In genomic region chr3:54756058-54756457, GRCm38 (mm10) we compare ENCODE assay signal across 9 mouse cellular contexts. TPM values are rescaled to one million over a fixed set of nuclear protein-coding genes. Genes with fewer than 3 reads are reported as not detected.
DNase-seq lines count a peak whose midpoint lies in the region; ATAC-seq lines count a peak whose summit lies in the region.
"Had no signal": no experiment of that assay in that cellular context is flagged by ENCODE, and none has a peak within 500 bp of the region (broad histone marks: within the 10 kb centered on the region; RNA-seq: fewer than 3 reads in every experiment).

No protein-coding gene starts in this region.

- H3K27ac ChIP-seq in embryonic facial prominence, embryonic 13.5 days: peak overlapping the region; percentile 89
- H3K27ac ChIP-seq in hindbrain, embryonic 12.5 days: peak overlapping the region; percentile 48; the same call in 1 of the 2 replicates
- no peak overlapping the region for H3K27ac ChIP-seq in midbrain, embryonic 10.5 days (replicated peaks)

- DNase-seq in ovary, postnatal 36 days (ENCODE audit: low spot score): peak; percentile 56
- no peak for DNase-seq in ovary, postnatal 10 days (ENCODE audit: low spot score)
- DNase-seq in left cerebral cortex, postnatal 14 days (ENCODE audit: low spot score in 2 of 2): peak; percentile 38 to 48
- peak; percentile 35 for DNase-seq in midbrain, embryonic 10.5 days (ENCODE audit: low spot score)
- peak; percentile 69 for DNase-seq in yolk sac, embryonic 10.5 days (ENCODE audit: low spot score)
- no peak for DNase-seq in spleen, adult 18-20 months

- intact Hi-C loops in left cerebral cortex, postnatal 14 days (cut with DNase I): no loop called here

- peak overlapping the region; percentile 96 for H3K4me2 ChIP-seq in embryonic facial prominence, embryonic 13.5 days
- peak overlapping the region; percentile 100 for H3K4me2 ChIP-seq in hindbrain, embryonic 12.5 days (replicated peaks)

- whole genome bisulfite sequencing in embryonic facial prominence, embryonic 13.5 days: 1% methylated on average over 11 of the region's 11 CpGs
- under 1% methylated on average over 11 of the region's 11 CpGs for WGBS in hindbrain, embryonic 12.5 days
- under 1% methylated on average over 11 of the region's 11 CpGs for WGBS in midbrain, embryonic 10.5 days

- peak overlapping the region; percentile 72 for H3K4me3 ChIP-seq in embryonic facial prominence, embryonic 13.5 days
- peak overlapping the region; percentile 66 for H3K4me3 ChIP-seq in hindbrain, embryonic 12.5 days
- H3K4me3 ChIP-seq in midbrain, embryonic 10.5 days: peak overlapping the region; percentile 67

- H3K4me1 ChIP-seq in embryonic facial prominence, embryonic 13.5 days: peaks cover 30% of the 10 kb centered on the region
- peaks cover 24% of the 10 kb centered on the region for H3K4me1 ChIP-seq in hindbrain, embryonic 12.5 days
- H3K4me1 ChIP-seq in midbrain, embryonic 10.5 days: peaks cover 30% of the 10 kb centered on the region

- no peaks in the 10 kb centered on the region for H3K9me3 ChIP-seq in embryonic facial prominence, embryonic 13.5 days
- H3K9me3 ChIP-seq in hindbrain, embryonic 12.5 days (replicated peaks): no peaks in the 10 kb centered on the region
- no peaks in the 10 kb centered on the region for H3K9me3 ChIP-seq in midbrain, embryonic 10.5 days (replicated peaks)

- peaks cover 5% of the 10 kb centered on the region for H3K36me3 ChIP-seq in embryonic facial prominence, embryonic 13.5 days
- peaks cover 12% of the 10 kb centered on the region for H3K36me3 ChIP-seq in hindbrain, embryonic 12.5 days
- peaks cover 12% of the 10 kb centered on the region for H3K36me3 ChIP-seq in midbrain, embryonic 10.5 days

- H3K27me3 ChIP-seq in embryonic facial prominence, embryonic 13.5 days: no peaks in the 10 kb centered on the region; the same call in 1 of the 2 replicates
- peaks cover 15% of the 10 kb centered on the region for H3K27me3 ChIP-seq in hindbrain, embryonic 12.5 days
- H3K27me3 ChIP-seq in midbrain, embryonic 10.5 days (ENCODE audit: low read depth, poor library complexity, severe bottlenecking): peaks cover 45% of the 10 kb centered on the region

- ATAC-seq in embryonic facial prominence, embryonic 13.5 days (ENCODE audit: insufficient number of reproducible peaks, insufficient read depth, low FRiP score, low TSS enrichment, low read depth): no peak
- ATAC-seq in hindbrain, embryonic 12.5 days (ENCODE audit: low FRiP score): no peak

- H3K9ac ChIP-seq in embryonic facial prominence, embryonic 13.5 days: peak overlapping the region; percentile 82
- no peak overlapping the region; the same call in 1 of the 2 replicates for H3K9ac ChIP-seq in hindbrain, embryonic 12.5 days

RNA-seq across cellular contexts. Expression of gene Smad9, which starts 0.7 kb away (rescaled TPM):
- polyA plus RNA-seq in embryonic facial prominence, embryonic 13.5 days (2015; fragmentation: Nextera tagmentation; extraction: Ambion mirVana): 1.2 and 1.8 TPM in 2 replicates
- polyA plus RNA-seq in hindbrain, embryonic 12.5 days (2016; fragmentation: Nextera tagmentation; extraction: Ambion mirVana): 0.66 and 0.70 TPM in 2 replicates
- total RNA-seq in left cerebral cortex, postnatal 14 days (2021): 1 to 10 TPM; 6.1 to 6.2 TPM
- polyA plus RNA-seq in midbrain, embryonic 10.5 days (2016; fragmentation: Nextera tagmentation; extraction: Ambion mirVana): 0.11 and 0.14 TPM in 2 replicates

RNA-seq across cellular contexts. Expression of gene Alg5, which starts 20.7 kb away (rescaled TPM):
- 51.3 and 55.6 TPM in 2 replicates for polyA plus RNA-seq in embryonic facial prominence, embryonic 13.5 days (2015; fragmentation: Nextera tagmentation; extraction: Ambion mirVana)
- polyA plus RNA-seq in hindbrain, embryonic 12.5 days (2016; fragmentation: Nextera tagmentation; extraction: Ambion mirVana): 46.1 and 46.6 TPM in 2 replicates
- 10 to 100 TPM; 20.2 to 21.0 TPM for total RNA-seq in left cerebral cortex, postnatal 14 days (2021)
- 42.4 and 44.6 TPM in 2 replicates for polyA plus RNA-seq in midbrain, embryonic 10.5 days (2016; fragmentation: Nextera tagmentation; extraction: Ambion mirVana)

RNA-seq across cellular contexts. Expression of gene Exosc8, which starts 20.9 kb away (rescaled TPM):
- 129 and 137 TPM in 2 replicates for polyA plus RNA-seq in embryonic facial prominence, embryonic 13.5 days (2015; fragmentation: Nextera tagmentation; extraction: Ambion mirVana)
- 89.6 and 89.8 TPM in 2 replicates for polyA plus RNA-seq in hindbrain, embryonic 12.5 days (2016; fragmentation: Nextera tagmentation; extraction: Ambion mirVana)
- 10 to 100 TPM; 24.4 to 33.0 TPM for total RNA-seq in left cerebral cortex, postnatal 14 days (2021)
- 163 and 180 TPM in 2 replicates for polyA plus RNA-seq in midbrain, embryonic 10.5 days (2016; fragmentation: Nextera tagmentation; extraction: Ambion mirVana)

RNA-seq across cellular contexts. Expression of gene Gm21958, which starts 41.9 kb away (rescaled TPM):
- 0.88 TPM in 1 of 2 replicates, not detected in the other for polyA plus RNA-seq in embryonic facial prominence, embryonic 13.5 days (2015; fragmentation: Nextera tagmentation; extraction: Ambion mirVana)
- 2.0 TPM in 1 of 2 replicates, not detected in the other for polyA plus RNA-seq in hindbrain, embryonic 12.5 days (2016; fragmentation: Nextera tagmentation; extraction: Ambion mirVana)
- not detected for total RNA-seq in left cerebral cortex, postnatal 14 days (2021)
- polyA plus RNA-seq in midbrain, embryonic 10.5 days (2016; fragmentation: Nextera tagmentation; extraction: Ambion mirVana): 0.36 and 0.56 TPM in 2 replicates
- total RNA-seq: left cerebral cortex, postnatal 10 days had no signal

RNA-seq across cellular contexts. Expression of gene Rfxap, which starts 51.5 kb away (rescaled TPM):
- 40.2 and 41.2 TPM in 2 replicates for polyA plus RNA-seq in embryonic facial prominence, embryonic 13.5 days (2015; fragmentation: Nextera tagmentation; extraction: Ambion mirVana)
- polyA plus RNA-seq in hindbrain, embryonic 12.5 days (2016; fragmentation: Nextera tagmentation; extraction: Ambion mirVana): 67.9 and 69.0 TPM in 2 replicates
- 10 to 100 TPM; 52.8 to 53.6 TPM for total RNA-seq in left cerebral cortex, postnatal 14 days (2021)
- polyA plus RNA-seq in midbrain, embryonic 10.5 days (2016; fragmentation: Nextera tagmentation; extraction: Ambion mirVana): 38.7 and 41.0 TPM in 2 replicates

Comparison
In these comparisons a context has a peak if more than half of its experiments do, and no peak if none do; other contexts are left out.
1. DNase-seq: peak in ovary, postnatal 36 days (single experiment), left cerebral cortex, postnatal 14 days (2 of 2), midbrain, embryonic 10.5 days (single experiment) and yolk sac, embryonic 10.5 days (single experiment); none in ovary, postnatal 10 days (single experiment) and spleen, adult 18-20 months (0 of 2).
2. Peak in every context shown above with its lines, with median percentiles within 50 percentile points of each other: H3K4me3 ChIP-seq.